In the genomic region with DNA sequence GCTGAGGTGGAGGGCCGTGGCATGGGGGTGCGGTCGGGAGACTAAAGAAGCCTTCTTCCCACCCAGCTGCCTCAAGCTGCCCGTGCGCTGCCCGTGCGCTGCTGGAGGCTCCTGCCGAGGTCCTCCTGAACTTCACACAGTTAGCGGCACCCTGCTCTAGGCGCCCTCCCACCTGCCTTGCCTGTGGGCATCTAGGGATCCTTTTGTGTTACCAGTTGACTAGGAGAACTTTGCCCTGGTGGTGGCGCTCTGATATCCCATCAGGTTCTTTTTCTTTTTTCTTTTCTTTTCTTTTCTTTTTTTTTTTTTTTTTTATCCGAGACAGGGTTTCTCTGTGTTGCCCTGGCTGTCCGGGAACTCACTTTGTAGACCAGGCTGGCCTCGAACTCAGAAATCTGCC, we compare ENCODE assay signal across 11 mouse cellular contexts. TPM values are rescaled to one million over a fixed set of nuclear protein-coding genes. Genes with fewer than 3 reads are reported as not detected.
DNase-seq lines count a peak whose midpoint lies in the region; ATAC-seq and TF ChIP-seq lines count a peak whose summit lies in the region.
"Had no signal": no experiment of that assay in that cellular context is flagged by ENCODE, and none has a peak within 500 bp of the region (broad histone marks: within the 10 kb centered on the region; RNA-seq: fewer than 3 reads in every experiment).

No protein-coding gene starts in this region.

- H3K27me3 ChIP-seq in heart, embryonic 12.5 days (replicated peaks) = peaks cover 13% of the 10 kb centered on the region
- no peaks in the 10 kb centered on the region; the same call in 1 of the 2 replicates for H3K27me3 ChIP-seq in thymus, adult 2 months (ENCODE audit: control insufficient read depth, insufficient read depth, low read length)

- no peak for TF ChIP-seq POLR2A in thymus, adult 2 months (IDR thresholded peaks at IDR 0.05; ENCODE audit: control insufficient read depth, extremely low read depth, insufficient read depth, low read length, poor library complexity)

- no peaks in the 10 kb centered on the region for H3K9me3 ChIP-seq in heart, embryonic 12.5 days (replicated peaks)

- H3K9ac ChIP-seq in heart, embryonic 12.5 days = no peak overlapping the region

- DNase-seq in heart, postnatal 10 days = no peak
- DNase-seq in thymus, postnatal 14 days = peak; percentile 20
- DNase-seq in thymus, adult 2 months = no peak
- peak; percentile 11 for DNase-seq in kidney, postnatal 10 days
- no peak for DNase-seq in adrenal gland, postnatal 25 days
- DNase-seq in adrenal gland, adult 8-10 months = no peak
- DNase-seq in urinary bladder, postnatal 10 days (ENCODE audit: low spot score) = no peak

- ATAC-seq in heart, embryonic 12.5 days (ENCODE audit: insufficient number of reproducible peaks, low FRiP score) = no peak

- H3K4me2 ChIP-seq in heart, embryonic 12.5 days = peak overlapping the region; percentile 39

- peaks cover 11% of the 10 kb centered on the region; the same call in 1 of the 2 replicates for H3K4me1 ChIP-seq in heart, embryonic 12.5 days (replicated peaks)
- peaks cover 3% of the 10 kb centered on the region; the same call in 1 of the 2 replicates for H3K4me1 ChIP-seq in thymus, adult 2 months (replicated peaks; ENCODE audit: control insufficient read depth, insufficient read depth, low read length)

- TF ChIP-seq CTCF in thymus, adult 2 months (IDR thresholded peaks at IDR 0.05; ENCODE audit: borderline replicate concordance, control insufficient read depth, extremely low read depth, insufficient read depth, low read length, poor library complexity) = no peak

- WGBS in heart, embryonic 12.5 days = 34% methylated on average over 14 of the region's 14 CpGs
- WGBS in thymus, adult 2 months = 41% methylated on average over 14 of the region's 14 CpGs

- intact Hi-C loops in heart, postnatal 10 days (cut with DNase I) = loop anchor here (1.0 kb wide), 1 partner anchor 110 kb away; no protein-coding TSS in a partner anchor

- no peak overlapping the region for H3K27ac ChIP-seq in heart, embryonic 12.5 days (ENCODE audit: poor library complexity, severe bottlenecking)
- H3K27ac ChIP-seq in thymus, adult 2 months (ENCODE audit: control insufficient read depth, insufficient read depth, low read length) = no peak overlapping the region

- no peak overlapping the region for H3K4me3 ChIP-seq in heart, embryonic 12.5 days
- no peak overlapping the region for H3K4me3 ChIP-seq in thymus, adult 2 months (ENCODE audit: control insufficient read depth, insufficient read depth, low read length)

- no peaks in the 10 kb centered on the region for H3K36me3 ChIP-seq in heart, embryonic 12.5 days
- no peaks in the 10 kb centered on the region for H3K36me3 ChIP-seq in thymus, adult 2 months (ENCODE audit: control insufficient read depth, insufficient read depth, low read length)

RNA-seq across cellular contexts. Expression of a gene that starts 19.4 kb away (rescaled TPM):
- not detected in 2 replicates for polyA plus RNA-seq in heart, embryonic 12.5 days (2016; fragmentation: Nextera tagmentation; extraction: Ambion mirVana)
- not detected for total RNA-seq in heart, postnatal 10 days (2021)
- 0.59 and 0.77 TPM in 2 replicates for polyA plus RNA-seq in thymus, adult 2 months (2012; rRNA removed)
- not detected in 2 replicates for total RNA-seq in adrenal gland, postnatal 25 days (2021)
- under 1 TPM in 1 of 4 experiments, not detected in 3; 0.46 TPM for total RNA-seq in adrenal gland, adult 8-10 months (2022)
- total RNA-seq: layer of hippocampus, postnatal 14 days; megakaryocyte, adult 5-6 weeks had no signal
- polyA plus RNA-seq: frontal cortex, adult 2 months had no signal

RNA-seq across cellular contexts. Expression of a gene that starts 31.7 kb away (rescaled TPM):
- polyA plus RNA-seq in heart, embryonic 12.5 days (2016; fragmentation: Nextera tagmentation; extraction: Ambion mirVana) = not detected in 2 replicates
- not detected for total RNA-seq in heart, postnatal 10 days (2021)
- 0.37 and 0.78 TPM in 2 replicates for polyA plus RNA-seq in thymus, adult 2 months (2012; rRNA removed)
- total RNA-seq in adrenal gland, postnatal 25 days (2021) = not detected in 2 replicates
- not detected for total RNA-seq in adrenal gland, adult 8-10 months (2022)
- total RNA-seq: layer of hippocampus, postnatal 14 days; megakaryocyte, adult 5-6 weeks had no signal
- polyA plus RNA-seq: frontal cortex, adult 2 months had no signal

RNA-seq across cellular contexts. Expression of a gene that starts 39.1 kb away (rescaled TPM):
- polyA plus RNA-seq in heart, embryonic 12.5 days (2016; fragmentation: Nextera tagmentation; extraction: Ambion mirVana) = 1.5 and 2.0 TPM in 2 replicates
- total RNA-seq in heart, postnatal 10 days (2021) = 1 to 10 TPM; 2.0 to 2.7 TPM
- polyA plus RNA-seq in thymus, adult 2 months (2012; rRNA removed) = 7.6 and 9.1 TPM in 2 replicates
- 15.9 and 17.4 TPM in 2 replicates for total RNA-seq in adrenal gland, postnatal 25 days (2021)
- 10 to 100 TPM; 19.3 to 27.7 (median 24.5) TPM for total RNA-seq in adrenal gland, adult 8-10 months (2022)

RNA-seq across cellular contexts. Expression of a gene that starts 49.8 kb away (rescaled TPM):
- polyA plus RNA-seq in heart, embryonic 12.5 days (2016; fragmentation: Nextera tagmentation; extraction: Ambion mirVana) = not detected in 2 replicates
- not detected for total RNA-seq in heart, postnatal 10 days (2021)
- 2.1 and 2.4 TPM in 2 replicates for polyA plus RNA-seq in thymus, adult 2 months (2012; rRNA removed)
- not detected in 2 replicates for total RNA-seq in adrenal gland, postnatal 25 days (2021)
- total RNA-seq in adrenal gland, adult 8-10 months (2022) = not detected
- total RNA-seq: layer of hippocampus, postnatal 14 days; megakaryocyte, adult 5-6 weeks had no signal
- polyA plus RNA-seq: frontal cortex, adult 2 months had no signal

RNA-seq across cellular contexts. Expression of a gene that starts 53.7 kb away (rescaled TPM):
- polyA plus RNA-seq in heart, embryonic 12.5 days (2016; fragmentation: Nextera tagmentation; extraction: Ambion mirVana) = 4.9 and 5.4 TPM in 2 replicates
- total RNA-seq in heart, postnatal 10 days (2021) = 1 to 10 TPM; 7.6 to 8.7 TPM
- polyA plus RNA-seq in thymus, adult 2 months (2012; rRNA removed) = 180 and 194 TPM in 2 replicates
- 7.2 and 11.2 TPM in 2 replicates for total RNA-seq in adrenal gland, postnatal 25 days (2021)
- 10 to 100 TPM in 2 of 4 experiments, 1 to 10 TPM in 2; 7.5 to 13.5 (median 11.3) TPM for total RNA-seq in adrenal gland, adult 8-10 months (2022)

Comparison
In these comparisons a context has a peak if more than half of its experiments do, and no peak if none do; other contexts are left out.
1. DNase-seq: peak in thymus, postnatal 14 days (single experiment) and kidney, postnatal 10 days (single experiment); none in heart, postnatal 10 days (0 of 2), thymus, adult 2 months (single experiment), adrenal gland, postnatal 25 days (single experiment), adrenal gland, adult 8-10 months (single experiment) and urinary bladder, postnatal 10 days (single experiment).